Mouse (Mus musculus): ENCODE results near the gene Pak2.

Gene Pak2

GRCm38 (mm10) chr16:32002509-32003477 is 76.3 kb downstream of the Pak2 start, which contains the start of gene Senp5:
TSS of gene Senp5 (minus strand) at chr16:32003287.
- DNase-seq (ENCODE audit: low read depth) = peak; percentile 91

- no peak for DNase-seq (ENCODE audit: low read depth)
Observed at GRCm38 (mm10) chr16:31996371-31996770, 82.8 kb downstream of the Pak2 start.

GRCm38 (mm10) chr16:31993946-31994345 is 85.2 kb downstream of the Pak2 start:
- no peak for DNase-seq (ENCODE audit: low read depth)

- DNase-seq (ENCODE audit: low read depth) = no peak
Observed at GRCm38 (mm10) chr16:31993195-31993594, 85.9 kb downstream of the Pak2 start.

GRCm38 (mm10) chr16:31992039-31992438 is 87.1 kb downstream of the Pak2 start:
- no peak for DNase-seq (ENCODE audit: low read depth)

GRCm38 (mm10) chr16:31980946-31981345 is 98.2 kb downstream of the Pak2 start:
- DNase-seq (ENCODE audit: low read depth) = no peak

- no peak for DNase-seq (ENCODE audit: low read depth)
Observed at GRCm38 (mm10) chr16:31979501-31979900, 99.6 kb downstream of the Pak2 start.

GRCm38 (mm10) chr16:31975258-31975657 is 103.9 kb downstream of the Pak2 start:
- DNase-seq (ENCODE audit: low read depth) = no peak

Measured in c-Kit-positive CD71-negative TER-119-negative erythroid progenitor cells, embryonic 14.5 days (primary cell).